ENCODE assay signal across 8 mouse cellular contexts in the genomic region with DNA sequence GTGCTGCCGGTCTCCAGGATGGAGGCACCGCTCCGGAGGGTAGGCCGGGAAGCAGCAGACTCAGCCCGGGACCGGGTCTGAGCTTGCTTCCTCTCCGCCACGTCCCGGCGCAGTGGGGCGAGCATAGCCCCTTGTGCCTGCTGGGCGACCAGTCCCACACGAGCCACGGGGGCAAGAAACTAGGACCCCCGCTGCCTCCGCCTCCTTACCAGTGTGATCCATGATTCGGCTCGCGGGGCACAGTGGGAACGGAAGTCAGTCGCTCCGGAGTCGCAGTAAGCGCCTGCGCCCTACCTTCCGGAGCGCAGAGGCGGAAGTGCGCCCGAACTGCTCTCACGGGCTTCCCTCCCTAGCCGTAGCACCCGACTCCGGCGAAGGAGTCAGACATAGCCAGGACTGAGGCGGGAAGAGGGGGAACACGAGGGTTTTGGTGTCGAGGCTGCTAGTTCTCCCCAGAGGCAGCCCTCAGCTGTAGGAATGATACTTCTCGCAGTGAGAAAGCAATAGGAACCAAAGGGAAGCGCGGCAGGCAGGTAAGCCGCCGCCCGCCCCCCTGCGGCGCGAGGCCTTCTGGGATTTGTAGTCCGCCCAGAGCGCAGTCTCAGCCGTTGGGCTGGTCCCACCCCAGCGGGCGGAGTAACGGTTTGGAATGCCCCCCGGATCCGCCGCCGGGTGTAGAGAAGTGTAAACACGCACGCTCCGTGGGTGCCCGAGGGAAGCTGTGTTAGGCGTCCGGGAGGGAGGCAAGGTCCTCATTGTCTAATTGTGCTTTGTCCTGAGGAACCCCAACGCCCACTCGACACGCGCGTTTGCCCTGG. TPM values are rescaled to one million over a fixed set of nuclear protein-coding genes. Genes with fewer than 3 reads are reported as not detected.
DNase-seq lines count a peak whose midpoint lies in the region; ATAC-seq lines count a peak whose summit lies in the region.

TSS of gene Cbll1 (minus strand) at position 303 of the 818 bp plus-strand sequence.

- WGBS in hindbrain, embryonic 15.5 days, result under 1% methylated on average over 68 of the region's 68 CpGs

- no peaks in the 10 kb centered on the region; the same call in 1 of the 2 replicates for H3K36me3 ChIP-seq in hindbrain, embryonic 15.5 days

- peak within 1 kb of the TSS; percentile 88 for H3K4me2 ChIP-seq in hindbrain, embryonic 15.5 days

- H3K27ac ChIP-seq in hindbrain, embryonic 15.5 days (replicated peaks), result peak within 1 kb of the TSS; percentile 96

- peak; percentile 96 for DNase-seq in R1 (ENCODE audit: low read depth, low spot score)
- DNase-seq in cerebellum, postnatal 25 days, result peak; percentile 99 to 100
- peak; percentile 96 to 98 for DNase-seq in frontal cortex, postnatal 36 days (ENCODE audit: low spot score in 2 of 2)
- DNase-seq in left cerebral cortex, adult 11 months (ENCODE audit: low spot score), result peak; percentile 92
- peak; percentile 95 to 96 for DNase-seq in lung, postnatal 4 days
- DNase-seq in retina, postnatal 7 days (ENCODE audit: low read depth, low spot score), result peak; percentile 84
- peak; percentile 94 for DNase-seq in urinary bladder, adult 2 months (ENCODE audit: low spot score)

- H3K27me3 ChIP-seq in hindbrain, embryonic 15.5 days, result no peaks in the 10 kb centered on the region

- peak within 1 kb of the TSS; percentile 80 for H3K9ac ChIP-seq in hindbrain, embryonic 15.5 days

- H3K9me3 ChIP-seq in hindbrain, embryonic 15.5 days, result no peaks in the 10 kb centered on the region

- peak; percentile 99 for ATAC-seq in hindbrain, embryonic 15.5 days (ENCODE audit: low FRiP score, low read depth)

- H3K4me1 ChIP-seq in hindbrain, embryonic 15.5 days (replicated peaks), result peaks cover 21% of the 10 kb centered on the region

- H3K4me3 ChIP-seq in hindbrain, embryonic 15.5 days, result peak within 1 kb of the TSS; percentile 87

RNA-seq across cellular contexts. Expression of gene Cbll1, which starts in this region (rescaled TPM):
- 15.7 and 17.8 TPM in 2 replicates for polyA plus RNA-seq in hindbrain, embryonic 15.5 days (2015; fragmentation: Nextera tagmentation; extraction: Ambion mirVana)
- 6.2 and 9.9 TPM in 2 replicates for polyA plus RNA-seq in urinary bladder, adult 2 months (2012; rRNA removed)

Comparison
In these comparisons a context has a peak if more than half of its experiments do, and no peak if none do; other contexts are left out.
1. Peak in every context shown above with its lines: DNase-seq, ATAC-seq, H3K4me3 ChIP-seq and H3K27ac ChIP-seq.